Mouse (Mus musculus) monocyte, adult 2 months (primary cell): ENCODE measurements around the gene Stk16.

Experiments used
- DNase-seq, 2 experiments: peaks; one replicate each; pipeline ENCODE4 v3.0.0; 2022; ENCODE audit warnings: low spot score in 2 of 2, low read depth in 1 of 2

Stk16 gene

GRCm38 (mm10) chr1:75210136-75211087, at the start of gene Stk16, which contains the start of gene Glb1l:
TSS of gene Stk16 (plus strand) at chr1:75210838.
TSS of gene Glb1l (minus strand) at chr1:75210813.
- DNase-seq = peak; percentile 82 to 93

- DNase-seq = no peak
Observed at GRCm38 (mm10) chr1:75168093-75168471, 42.6 kb upstream of the Stk16 start.

GRCm38 (mm10) chr1:75168472-75169464, 41.9 kb upstream of the Stk16 start, which contains the start of gene Zfand2b:
TSS of gene Zfand2b (plus strand) at chr1:75168646.
- peak; percentile 78 to 90 for DNase-seq

- no peak for DNase-seq
Observed at GRCm38 (mm10) chr1:75179334-75180104, 31.1 kb upstream of the Stk16 start.

- DNase-seq = peak in 1 of 2 experiments; percentile 63
Observed at GRCm38 (mm10) chr1:75180105-75180590, 30.5 kb upstream of the Stk16 start, which contains the start of gene Abcb6. TSS of gene Abcb6 (minus strand) at chr1:75180392.

DNA sequence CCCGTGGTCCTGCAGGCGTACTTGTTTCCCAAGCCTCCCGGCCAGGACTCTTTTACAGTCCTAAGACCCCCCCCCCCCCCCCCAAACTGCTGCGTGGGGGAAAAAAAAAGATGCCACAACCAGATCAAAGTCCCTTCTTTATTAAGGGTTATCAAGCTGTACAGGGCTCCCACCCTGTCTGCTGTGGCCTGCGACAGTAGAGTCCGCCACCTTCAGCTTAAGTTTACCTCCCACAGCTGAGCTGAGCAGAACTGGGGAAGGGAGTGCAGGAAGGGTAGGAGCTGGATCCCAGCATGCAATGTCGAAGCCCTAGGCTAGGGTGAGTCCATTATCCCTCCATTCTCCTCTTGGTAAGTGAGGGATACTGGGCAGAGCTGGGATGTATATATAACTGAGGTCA, 29.9 kb upstream of the Stk16 start:
- no peak for DNase-seq

GRCm38 (mm10) chr1:75181377-75181870, 29.2 kb upstream of the Stk16 start:
- no peak for DNase-seq

DNA sequence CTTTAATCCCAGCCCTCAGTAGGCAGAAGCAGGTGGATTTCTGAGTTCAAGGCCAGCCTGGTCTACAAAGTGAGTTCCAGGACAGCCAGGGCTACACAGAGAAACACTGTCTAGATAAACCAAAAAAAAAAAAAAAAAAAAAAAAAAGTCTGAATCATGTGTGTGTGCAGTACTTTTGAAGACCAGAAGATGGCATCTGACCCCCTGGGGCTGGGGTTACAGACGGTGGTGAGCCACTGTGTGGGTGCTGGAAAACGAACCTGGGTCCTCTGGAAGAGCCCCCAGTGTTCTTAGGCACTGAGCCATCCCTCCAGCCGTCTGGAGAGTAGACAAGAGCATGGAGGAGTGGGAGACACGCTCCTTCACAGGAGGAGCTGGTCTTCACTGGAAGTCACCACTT, 28.5 kb upstream of the Stk16 start:
- no peak for DNase-seq

GRCm38 (mm10) chr1:75185495-75185894, 25.1 kb upstream of the Stk16 start:
- no peak for DNase-seq

- DNase-seq = no peak
Observed at GRCm38 (mm10) chr1:75187126-75187525, 23.5 kb upstream of the Stk16 start.

GRCm38 (mm10) chr1:75187914-75188483, 22.6 kb upstream of the Stk16 start:
- peak; percentile 49 to 70 for DNase-seq

- no peak for DNase-seq
Observed at GRCm38 (mm10) chr1:75190577-75190976, 20.1 kb upstream of the Stk16 start.

DNA sequence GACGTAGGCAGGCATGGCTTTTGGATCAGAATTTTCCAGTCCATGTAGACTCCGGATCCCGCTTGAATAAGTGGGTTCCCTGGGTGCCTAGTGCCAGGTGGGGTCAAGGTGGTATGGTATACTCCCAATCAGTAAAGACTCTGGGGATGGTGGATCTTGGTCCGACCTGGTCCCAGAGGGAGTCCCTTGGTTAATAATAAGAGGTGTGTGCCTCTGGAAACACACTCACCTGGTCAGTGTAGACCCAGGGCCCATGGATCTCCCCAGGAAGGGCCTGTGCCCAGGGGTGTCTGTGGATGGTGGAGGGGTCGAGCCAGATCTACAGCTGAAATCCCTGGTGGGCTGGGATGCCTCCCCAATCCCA, 19.4 kb upstream of the Stk16 start:
- DNase-seq = no peak

DNA sequence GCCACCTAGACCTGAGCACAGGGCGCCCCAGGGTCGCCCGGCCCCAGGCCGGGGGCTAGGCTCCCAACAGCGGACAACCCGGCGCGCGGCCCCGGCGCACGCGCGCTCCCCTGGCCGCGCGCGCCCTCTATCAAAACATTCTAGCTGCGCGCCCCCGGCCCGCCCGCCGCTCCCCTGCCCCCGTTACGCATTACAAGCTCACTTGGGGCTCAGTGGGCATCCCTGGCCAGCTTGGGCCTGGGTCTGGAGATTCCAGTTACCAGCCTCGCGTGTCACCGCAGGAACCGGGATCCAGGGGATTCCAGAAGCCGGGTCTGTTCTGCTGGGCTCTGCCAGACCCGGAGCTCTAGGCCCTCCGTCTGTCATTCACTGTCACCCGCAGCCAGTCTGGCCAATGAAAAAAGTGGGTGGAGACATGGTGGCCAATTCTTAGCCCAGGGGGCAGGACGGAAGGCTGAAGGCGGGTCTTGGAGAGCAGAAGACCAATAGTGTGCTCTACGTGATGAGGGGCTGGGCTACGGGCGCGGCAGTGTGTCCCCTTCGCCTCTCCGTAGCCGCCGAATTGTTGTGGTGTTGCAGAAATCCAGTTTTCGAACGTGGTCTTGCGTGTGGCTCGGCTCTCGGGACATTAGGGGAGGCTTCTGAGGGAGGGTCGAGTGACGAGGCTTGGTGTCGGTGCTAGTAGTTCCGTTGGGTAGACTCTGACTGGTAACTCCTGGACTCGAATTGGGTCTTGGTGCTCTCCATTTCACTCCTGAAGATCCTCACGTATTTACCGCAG, 18.8 kb upstream of the Stk16 start, which contains the start of the genes Ankzf1 and Atg9a:
Gene Ankzf1 (plus strand): TSS at position 530 of the 781 bp plus-strand sequence.
Gene Atg9a (minus strand): TSS at position 575 of the 781 bp plus-strand sequence.
- peak; percentile 90 to 93 for DNase-seq

DNA sequence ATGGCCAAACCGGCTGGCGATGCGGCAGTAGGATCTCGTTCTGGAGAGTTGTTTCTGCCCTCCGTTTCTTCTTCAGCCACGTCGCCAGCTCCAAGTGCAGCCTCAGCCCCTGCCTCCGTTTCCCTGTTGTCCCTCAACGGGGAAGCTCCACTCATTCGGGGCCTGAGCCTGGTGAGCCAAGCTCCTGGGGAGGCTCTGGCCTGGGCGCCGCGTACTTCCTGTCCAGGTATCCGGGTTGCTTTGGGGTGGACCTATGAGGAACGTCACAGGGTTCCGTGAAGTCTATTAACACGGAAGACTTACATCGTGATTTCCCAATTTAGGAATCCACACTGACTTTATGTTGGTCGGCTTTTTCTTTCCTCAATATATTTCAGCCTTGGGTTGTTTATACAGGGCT, 18.2 kb upstream of the Stk16 start:
- peak in 1 of 2 experiments; percentile 37 for DNase-seq

GRCm38 (mm10) chr1:75201236-75201635, 9.4 kb upstream of the Stk16 start:
- DNase-seq = no peak

DNA sequence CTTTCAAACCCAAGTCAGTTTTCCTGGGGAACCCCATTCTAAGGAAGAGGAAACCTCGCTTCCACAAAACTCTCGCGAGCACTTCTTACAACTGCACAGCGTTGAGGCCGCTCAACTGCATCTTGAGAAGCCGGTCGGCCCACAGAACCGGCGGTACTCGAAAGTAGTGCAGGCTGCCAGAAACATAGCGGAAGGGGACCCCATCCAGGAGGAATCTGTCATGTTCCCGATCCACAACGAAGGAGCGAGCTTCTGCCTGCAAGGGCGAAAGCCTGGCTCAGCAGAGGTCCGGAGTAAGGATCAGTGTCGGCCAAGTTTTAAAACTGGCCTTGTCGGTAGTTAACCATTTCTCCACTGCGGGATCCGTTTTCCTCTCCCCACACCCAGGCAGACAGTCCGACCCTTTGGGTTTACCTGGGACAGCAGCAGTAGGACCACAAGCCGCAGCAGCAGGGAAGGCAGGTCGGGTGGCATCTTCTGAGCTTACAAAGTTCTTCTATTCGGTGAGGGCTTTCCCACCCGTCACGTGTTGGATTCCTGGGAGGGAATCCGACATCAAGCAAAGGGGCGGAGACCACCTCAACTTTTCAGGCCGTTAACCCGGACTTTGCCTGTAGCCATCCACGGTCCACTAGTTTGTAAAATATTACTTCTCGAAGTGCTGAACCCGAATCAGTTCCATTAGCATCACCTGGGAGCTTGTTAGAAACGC, 1.5 kb upstream of the Stk16 start:
- DNase-seq = peak in 1 of 2 experiments; percentile 31

GRCm38 (mm10) chr1:75211141-75211708, 587 bp downstream of the Stk16 start:
- no peak for DNase-seq
